Mouse (Mus musculus) hindbrain, embryonic 14.5 days (tissue): ENCODE measurements around the gene Rnf220. TPM values are rescaled to one million over a fixed set of nuclear protein-coding genes. Genes with fewer than 3 reads are reported as not detected.

ENCODE experiments used
- ATAC-seq: fragments of 200-750 bp; cut with Nextera tagmentation; 2 replicates; pipeline ENCODE4 v1.8.0; 2017; ENCODE audit warnings: moderate number of reproducible peaks, mild to moderate bottlenecking, moderate TSS enrichment, moderate library complexity; ENCODE audit not compliant: low FRiP score
- DNase-seq: peaks from one replicate; pipeline ENCODE4 v3.0.0-alpha.2; 2015; ENCODE audit warnings: low spot score
- H3K27ac ChIP-seq: fragments of 300-500 bp; sonication (generic); 2 replicates; pipeline ENCODE4 v1.5.1; 2014; ENCODE audit warnings: mild to moderate bottlenecking, moderate library complexity
- H3K27me3 ChIP-seq: fragments of 300-500 bp; sonication (generic); 2 replicates; pipeline ENCODE4 v1.6.1; 2014; ENCODE audit warnings: mild to moderate bottlenecking, low read length, mixed read lengths; ENCODE audit not compliant: control insufficient read depth, insufficient read depth
- H3K36me3 ChIP-seq: fragments of 300-500 bp; sonication (generic); replicated peaks from 2 replicates; pipeline ENCODE4 v1.6.1; 2014; ENCODE audit not compliant: control insufficient read depth, insufficient read depth
- H3K4me1 ChIP-seq: fragments of 300-500 bp; sonication (generic); replicated peaks from 2 replicates; pipeline ENCODE4 v1.6.1; 2014; ENCODE audit warnings: antibody characterized with exemption, low read length, mixed read lengths; ENCODE audit not compliant: control insufficient read depth, insufficient read depth
- H3K4me2 ChIP-seq: fragments of 300-500 bp; sonication (generic); replicated peaks from 2 replicates; pipeline ENCODE4 v1.6.1; 2014; ENCODE audit warnings: mild to moderate bottlenecking, moderate library complexity
- H3K4me3 ChIP-seq: fragments of 300-500 bp; sonication (generic); replicated peaks from 2 replicates; pipeline ENCODE4 v1.5.1; 2014; ENCODE audit warnings: mild to moderate bottlenecking, low read length
- H3K9ac ChIP-seq: fragments of 300-500 bp; sonication (generic); 2 replicates; pipeline ENCODE4 v1.6.1; 2014
- H3K9me3 ChIP-seq: fragments of 300-500 bp; sonication (generic); 2 replicates; pipeline ENCODE4 v1.6.1; 2016; ENCODE audit warnings: low read length; ENCODE audit not compliant: control insufficient read depth
- WGBS: fragments of 180-500 bp; shearing (Covaris S2); extraction: QIAGEN DNeasy Blood & Tissue Kit; methylation state at CpG from one replicate; pipeline ENCODE4 v1.1.7; 2014; 5-methylcytosine and 5-hydroxymethylcytosine counted together
- polyA plus RNA-seq: library from polyadenylated mRNA; unstranded; fragments of >200 nt; fragmentation: Nextera tagmentation; extraction: Ambion mirVana; gene quantifications from 2 replicates; pipeline ENCODE4 v1.2.1, GENCODE M21; 2014

Gene Rnf220
- polyA plus RNA-seq, 1 experiment from 2014 or later, result 94.0 TPM

GRCm38 (mm10) chr4:117469471-117469870, 27.4 kb downstream of the Rnf220 start:
- Histone ChIP-seq H3K4me1 (0 out of 2 replicates have a peak, but pooled peaks cover 6% of the 10 kb centered on the region), H3K4me3 (no peak overlapping the region), H3K9ac (no peak overlapping the region), H3K27me3 (peaks cover 20% of the 10 kb centered on the region), H3K27ac (no peak overlapping the region), H3K36me3 (no peaks in the 10 kb centered on the region), H3K4me2 (no peak overlapping the region), H3K9me3 (no peaks in the 10 kb centered on the region)
- 78% methylated on average over 4 of the region's 4 CpGs for WGBS
- ATAC-seq, result no peak
- DNase-seq, result no peak

GRCm38 (mm10) chr4:117467936-117468335, 28.9 kb downstream of the Rnf220 start:
- no peak for DNase-seq
- Histone ChIP-seq H3K4me3 (no peak overlapping the region), H3K36me3 (no peaks in the 10 kb centered on the region), H3K27me3 (peaks cover 9% of the 10 kb centered on the region; the same call in 1 of the 2 replicates), H3K27ac (no peak overlapping the region), H3K9ac (no peak overlapping the region), H3K4me1 (0 out of 2 replicates have a peak, but pooled peaks cover 6% of the 10 kb centered on the region), H3K9me3 (no peaks in the 10 kb centered on the region), H3K4me2 (no peak overlapping the region)
- 82% methylated on average over 7 of the region's 7 CpGs for WGBS
- ATAC-seq, result no peak

- Histone ChIP-seq H3K4me2 (no peak overlapping the region), H3K9me3 (no peaks in the 10 kb centered on the region), H3K9ac (no peak overlapping the region), H3K36me3 (no peaks in the 10 kb centered on the region), H3K4me3 (no peak overlapping the region), H3K4me1 (no peaks in the 10 kb centered on the region), H3K27me3 (0 out of 2 replicates have a peak, but pooled peaks cover 5% of the 10 kb centered on the region), H3K27ac (no peak overlapping the region)
- ATAC-seq (no peak), DNase-seq (no peak)
- WGBS, result 85% methylated on average over 1 of the region's 1 CpGs
These were observed 47.7 kb downstream of the Rnf220 start for GRCm38 (mm10) chr4:117449151-117449550.

- no peak overlapping the region for H3K27ac ChIP-seq
- WGBS, result 93% methylated on average over 3 of the region's 3 CpGs
- H3K9ac ChIP-seq, result no peak overlapping the region
- DNase-seq (no peak), ATAC-seq (no peak)
- no peak overlapping the region for H3K4me3 ChIP-seq
- no peaks in the 10 kb centered on the region for H3K9me3 ChIP-seq
- 0 out of 2 replicates have a peak, but pooled peaks cover 5% of the 10 kb centered on the region for H3K27me3 ChIP-seq
- H3K36me3 ChIP-seq, result no peaks in the 10 kb centered on the region
- no peak overlapping the region for H3K4me2 ChIP-seq
- no peaks in the 10 kb centered on the region for H3K4me1 ChIP-seq
These were observed 48.9 kb downstream of the Rnf220 start for GRCm38 (mm10) chr4:117447926-117448325.

GRCm38 (mm10) chr4:117445516-117446207, 51.2 kb downstream of the Rnf220 start:
- Histone ChIP-seq H3K4me2 (no peak overlapping the region), H3K36me3 (no peaks in the 10 kb centered on the region), H3K9me3 (no peaks in the 10 kb centered on the region), H3K9ac (no peak overlapping the region), H3K4me1 (no peaks in the 10 kb centered on the region), H3K27ac (no peak overlapping the region), H3K27me3 (0 out of 2 replicates have a peak, but pooled peaks cover 8% of the 10 kb centered on the region), H3K4me3 (no peak overlapping the region)
- WGBS, result 83% methylated on average over 19 of the region's 19 CpGs
- DNase-seq (no peak), ATAC-seq (no peak)

- Histone ChIP-seq H3K36me3 (no peaks in the 10 kb centered on the region), H3K27me3 (peaks cover 56% of the 10 kb centered on the region), H3K4me3 (no peak overlapping the region), H3K9me3 (no peaks in the 10 kb centered on the region), H3K9ac (no peak overlapping the region), H3K27ac (no peak overlapping the region), H3K4me1 (no peaks in the 10 kb centered on the region), H3K4me2 (no peak overlapping the region)
- no peak for ATAC-seq
- WGBS, result 82% methylated on average over 3 of the region's 3 CpGs
- no peak for DNase-seq
These were observed 57.9 kb downstream of the Rnf220 start for GRCm38 (mm10) chr4:117438919-117439318.

- H3K9ac ChIP-seq, result no peak overlapping the region
- H3K4me2 ChIP-seq, result no peak overlapping the region
- no peaks in the 10 kb centered on the region for H3K4me1 ChIP-seq
- H3K4me3 ChIP-seq, result no peak overlapping the region
- no peak for ATAC-seq
- no peak overlapping the region for H3K27ac ChIP-seq
- H3K27me3 ChIP-seq, result peaks cover 62% of the 10 kb centered on the region
- no peak for DNase-seq
- 85% methylated on average over 14 of the region's 14 CpGs for WGBS
- no peaks in the 10 kb centered on the region for H3K36me3 ChIP-seq
- no peaks in the 10 kb centered on the region for H3K9me3 ChIP-seq
These were observed 58.8 kb downstream of the Rnf220 start for GRCm38 (mm10) chr4:117438064-117438463.

- Histone ChIP-seq H3K27ac (no peak overlapping the region), H3K27me3 (peaks cover 70% of the 10 kb centered on the region), H3K4me1 (no peaks in the 10 kb centered on the region), H3K4me3 (no peak overlapping the region), H3K4me2 (no peak overlapping the region), H3K9me3 (no peaks in the 10 kb centered on the region), H3K36me3 (no peaks in the 10 kb centered on the region), H3K9ac (no peak overlapping the region)
- ATAC-seq (no peak), DNase-seq (no peak)
- WGBS, result 48% methylated on average over 14 of the region's 14 CpGs
These were observed 59.7 kb downstream of the Rnf220 start for GRCm38 (mm10) chr4:117436995-117437660.

GRCm38 (mm10) chr4:117434336-117434735, 62.5 kb downstream of the Rnf220 start:
- WGBS, result 79% methylated on average over 8 of the region's 8 CpGs
- Histone ChIP-seq H3K27ac (no peak overlapping the region), H3K27me3 (peaks cover 83% of the 10 kb centered on the region), H3K9me3 (no peaks in the 10 kb centered on the region), H3K4me3 (no peak overlapping the region), H3K4me2 (no peak overlapping the region), H3K4me1 (no peaks in the 10 kb centered on the region), H3K36me3 (no peaks in the 10 kb centered on the region), H3K9ac (no peak overlapping the region)
- DNase-seq, result no peak
- no peak for ATAC-seq
